Mouse (Mus musculus): ENCODE results near the gene Shank3. TPM values are rescaled to one million over a fixed set of nuclear protein-coding genes. Genes with fewer than 3 reads are reported as not detected.

Gene Shank3
- polyA plus RNA-seq, 1 experiment from 2014 or later, result 7.9 TPM

DNA sequence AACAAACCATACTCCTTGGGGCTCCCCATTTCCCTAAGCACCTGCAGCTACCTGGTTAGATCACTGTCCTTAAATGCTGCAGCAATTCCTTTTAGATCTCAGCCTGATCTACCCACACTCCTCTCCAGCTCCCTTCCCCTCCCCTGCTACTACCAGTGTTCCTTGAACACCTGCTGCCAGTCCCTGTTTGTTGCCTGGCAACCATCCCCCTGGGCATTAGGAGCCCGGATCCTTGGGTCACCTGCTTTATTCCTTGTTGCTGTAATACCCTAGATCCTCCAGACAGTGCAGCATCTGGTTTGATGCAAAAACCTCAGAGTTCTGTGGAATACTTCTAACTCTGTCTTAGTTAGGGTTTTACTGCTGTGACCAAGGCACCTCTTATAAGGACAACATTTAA lies 34.4 kb upstream of the Shank3 start:
- H3K9me3 ChIP-seq, result no peaks in the 10 kb centered on the region
- H3K4me1 ChIP-seq, result peaks cover 5% of the 10 kb centered on the region; the same call in 1 of the 2 replicates
- WGBS, result 3% methylated on average over 1 of the region's 1 CpGs
- no peak overlapping the region for H3K9ac ChIP-seq
- H3K4me3 ChIP-seq (replicated peaks), result no peak overlapping the region
- H3K27ac ChIP-seq, result no peak overlapping the region; the same call in 1 of the 2 replicates
- H3K36me3 ChIP-seq (replicated peaks), result peaks cover 26% of the 10 kb centered on the region
- no peaks in the 10 kb centered on the region for H3K27me3 ChIP-seq
- no peak overlapping the region for H3K4me2 ChIP-seq
- peak; percentile 72 for ATAC-seq (ENCODE audit: low FRiP score)

DNA sequence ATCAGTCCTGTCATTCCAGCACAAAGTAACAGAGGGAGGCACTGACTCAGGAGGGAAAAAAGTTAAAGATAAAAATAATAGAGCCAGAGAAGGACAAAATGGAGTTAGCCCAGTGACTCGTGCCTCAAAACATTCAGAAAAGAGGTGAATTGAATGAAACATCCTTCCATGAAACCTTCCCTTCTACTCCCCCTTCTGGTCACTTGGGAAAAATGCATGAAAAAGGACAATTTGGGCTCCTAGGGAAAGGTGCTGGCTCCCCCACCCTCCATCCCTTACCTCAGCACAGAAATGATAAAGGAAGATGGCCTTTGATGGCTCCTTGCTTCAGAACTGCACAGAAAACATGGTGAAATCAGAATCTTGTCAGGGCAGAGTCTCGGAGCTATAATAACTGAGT lies 30.8 kb upstream of the Shank3 start:
- Histone ChIP-seq H3K9ac (no peak overlapping the region), H3K36me3 (replicated peaks) (no peaks in the 10 kb centered on the region), H3K4me2 (no peak overlapping the region), H3K4me1 (peaks cover 5% of the 10 kb centered on the region; the same call in 1 of the 2 replicates), H3K27ac (no peak overlapping the region), H3K9me3 (no peaks in the 10 kb centered on the region), H3K27me3 (no peaks in the 10 kb centered on the region), H3K4me3 (replicated peaks) (no peak overlapping the region)
- ATAC-seq (ENCODE audit: low FRiP score), result no peak
- 20% methylated on average over 2 of the region's 2 CpGs for WGBS

DNA sequence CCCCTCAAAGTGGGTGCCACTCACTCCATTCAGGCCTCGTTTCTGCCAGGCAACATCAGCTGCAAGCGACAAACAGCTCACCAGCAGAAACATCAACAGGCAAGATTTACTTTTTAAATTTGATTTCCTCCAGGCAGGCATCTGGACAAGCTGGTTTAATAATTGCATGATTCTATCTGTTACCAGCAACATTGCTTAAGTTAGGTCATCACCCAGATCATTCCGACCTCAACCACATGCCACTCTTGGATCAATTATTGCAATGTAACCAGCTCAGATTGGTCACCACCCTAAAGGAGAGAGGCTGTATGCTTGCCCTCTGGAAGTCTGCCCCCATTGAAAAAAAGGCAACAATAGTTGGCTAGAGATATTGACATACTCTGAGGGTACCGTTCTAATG lies 27.9 kb upstream of the Shank3 start:
- 95% methylated on average over 4 of the region's 4 CpGs for WGBS
- Histone ChIP-seq H3K4me1 (peaks cover 11% of the 10 kb centered on the region), H3K27ac (no peak overlapping the region), H3K4me2 (no peak overlapping the region), H3K4me3 (replicated peaks) (no peak overlapping the region), H3K9me3 (no peaks in the 10 kb centered on the region), H3K27me3 (no peaks in the 10 kb centered on the region), H3K9ac (no peak overlapping the region), H3K36me3 (replicated peaks) (no peaks in the 10 kb centered on the region)
- ATAC-seq (ENCODE audit: low FRiP score), result no peak

DNA sequence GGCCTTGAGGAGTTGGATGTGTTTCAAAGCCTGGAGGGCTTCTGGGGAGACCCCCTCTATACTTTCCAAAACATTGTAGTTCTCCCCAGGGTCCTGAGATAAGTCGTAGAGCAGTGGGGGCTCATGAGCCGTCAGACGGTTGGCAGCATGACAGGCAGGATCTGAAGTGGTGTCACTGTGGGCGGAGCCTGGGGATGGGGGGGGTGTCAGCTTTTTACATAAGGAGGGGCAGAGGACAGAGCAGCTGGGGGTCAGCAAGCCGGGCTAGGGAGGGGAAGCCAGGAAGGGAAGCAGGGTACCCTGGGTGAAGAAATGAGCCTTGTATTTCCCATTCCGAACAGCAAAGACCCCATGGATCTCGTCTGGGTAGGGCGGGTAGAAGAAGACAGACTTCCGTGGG lies 26.1 kb upstream of the Shank3 start:
- no peak overlapping the region for H3K4me2 ChIP-seq
- peaks cover 13% of the 10 kb centered on the region for H3K4me1 ChIP-seq
- H3K36me3 ChIP-seq (replicated peaks), result no peaks in the 10 kb centered on the region
- no peak overlapping the region for H3K4me3 ChIP-seq (replicated peaks)
- ATAC-seq (ENCODE audit: low FRiP score), result no peak
- no peak overlapping the region for H3K27ac ChIP-seq
- H3K27me3 ChIP-seq, result peaks cover 14% of the 10 kb centered on the region; the same call in 1 of the 2 replicates
- no peaks in the 10 kb centered on the region for H3K9me3 ChIP-seq
- WGBS, result 82% methylated on average over 9 of the region's 9 CpGs
- H3K9ac ChIP-seq, result no peak overlapping the region

DNA sequence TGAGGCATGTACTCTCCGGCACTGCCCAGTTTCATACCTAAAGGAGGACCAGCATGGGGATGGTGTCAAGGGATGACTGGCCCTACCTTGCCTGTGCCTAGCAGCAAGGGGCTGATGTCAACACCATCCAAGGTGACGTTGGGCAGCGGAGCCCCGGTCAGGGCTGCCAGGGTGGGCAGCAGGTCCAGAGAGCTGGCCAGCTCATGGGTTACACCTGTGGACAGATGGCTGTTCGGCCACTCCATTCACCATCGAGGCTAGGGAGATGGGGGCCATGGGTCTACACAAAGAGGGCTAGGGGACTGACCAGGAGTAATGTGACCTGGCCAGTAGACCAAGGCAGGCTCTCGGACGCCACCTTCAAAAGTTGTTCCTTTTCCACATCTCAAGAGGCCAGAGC lies 25.5 kb upstream of the Shank3 start:
- no peak overlapping the region for H3K4me3 ChIP-seq (replicated peaks)
- H3K4me2 ChIP-seq, result no peak overlapping the region
- 96% methylated on average over 8 of the region's 8 CpGs for WGBS
- no peak overlapping the region for H3K27ac ChIP-seq
- no peak overlapping the region for H3K9ac ChIP-seq
- peaks cover 13% of the 10 kb centered on the region for H3K4me1 ChIP-seq
- H3K27me3 ChIP-seq, result peaks cover 16% of the 10 kb centered on the region; the same call in 1 of the 2 replicates
- H3K9me3 ChIP-seq, result no peaks in the 10 kb centered on the region
- H3K36me3 ChIP-seq (replicated peaks), result no peaks in the 10 kb centered on the region
- no peak for ATAC-seq (ENCODE audit: low FRiP score)

DNA sequence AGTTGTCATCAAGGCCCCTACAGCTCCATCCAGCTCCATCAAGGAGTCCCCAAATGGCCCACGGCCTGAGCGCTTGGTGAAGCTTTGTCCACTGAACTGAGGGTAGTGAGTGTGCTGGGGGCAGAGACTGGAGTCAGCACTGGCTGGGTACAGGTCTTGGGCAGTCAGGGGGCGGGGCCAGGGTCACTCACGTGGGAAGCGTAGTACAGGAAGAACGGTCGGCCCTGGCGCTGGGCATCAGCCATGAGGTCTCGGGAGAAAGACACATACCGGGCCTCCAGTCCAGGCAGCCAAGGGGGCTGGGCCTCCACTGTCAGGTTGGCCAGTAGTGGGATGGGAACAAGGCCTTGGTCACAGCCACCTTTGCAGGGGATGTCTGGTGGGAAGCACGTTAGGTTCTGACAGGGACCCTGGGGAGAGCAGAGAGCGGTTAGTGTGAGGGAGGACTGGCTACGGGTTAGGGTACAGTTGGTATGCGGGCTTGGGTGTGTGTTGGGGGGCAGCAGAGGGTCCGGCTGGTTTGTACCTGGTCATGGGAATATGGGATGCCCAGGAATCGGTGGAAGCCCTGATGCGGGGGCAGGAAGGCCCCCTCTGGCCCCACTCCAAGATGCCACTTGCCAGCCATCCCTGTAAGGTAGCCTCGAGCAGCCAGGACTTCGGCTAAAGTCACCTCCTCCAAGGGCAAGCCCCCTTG lies 24.7 kb upstream of the Shank3 start:
- Histone ChIP-seq H3K9ac (0 out of 2 replicates have a peak overlapping the region, but pooled peaks have one; percentile 69), H3K9me3 (no peaks in the 10 kb centered on the region), H3K27me3 (peaks cover 16% of the 10 kb centered on the region; the same call in 1 of the 2 replicates), H3K27ac (no peak overlapping the region), H3K4me1 (peaks cover 13% of the 10 kb centered on the region), H3K4me3 (replicated peaks) (no peak overlapping the region), H3K4me2 (0 out of 2 replicates have a peak overlapping the region, but pooled peaks have one; percentile 82), H3K36me3 (replicated peaks) (no peaks in the 10 kb centered on the region)
- 91% methylated on average over 19 of the region's 19 CpGs for WGBS
- ATAC-seq (ENCODE audit: low FRiP score), result no peak

DNA sequence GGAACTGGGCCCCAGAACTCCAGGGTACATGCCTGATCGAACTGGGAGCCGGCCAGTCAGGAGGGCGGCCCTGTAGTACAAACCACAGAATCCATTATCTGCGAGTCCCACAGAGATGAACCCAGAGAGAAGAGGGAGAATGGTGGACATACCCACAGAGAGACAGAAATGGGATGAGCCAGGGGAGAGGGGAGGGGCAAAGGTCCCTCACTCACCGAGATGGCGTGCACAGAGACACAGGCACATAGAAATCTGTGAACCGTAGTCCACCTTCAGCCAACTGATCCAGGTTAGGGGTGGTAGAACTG lies 24.2 kb upstream of the Shank3 start:
- ATAC-seq (ENCODE audit: low FRiP score), result no peak
- WGBS, result 86% methylated on average over 7 of the region's 7 CpGs
- peak overlapping the region; percentile 69 for H3K9ac ChIP-seq
- H3K27me3 ChIP-seq, result peaks cover 16% of the 10 kb centered on the region; the same call in 1 of the 2 replicates
- H3K27ac ChIP-seq, result no peak overlapping the region
- no peaks in the 10 kb centered on the region for H3K36me3 ChIP-seq (replicated peaks)
- peak overlapping the region; percentile 82 for H3K4me2 ChIP-seq
- no peaks in the 10 kb centered on the region for H3K9me3 ChIP-seq
- peaks cover 13% of the 10 kb centered on the region for H3K4me1 ChIP-seq
- no peak overlapping the region for H3K4me3 ChIP-seq (replicated peaks)

DNA sequence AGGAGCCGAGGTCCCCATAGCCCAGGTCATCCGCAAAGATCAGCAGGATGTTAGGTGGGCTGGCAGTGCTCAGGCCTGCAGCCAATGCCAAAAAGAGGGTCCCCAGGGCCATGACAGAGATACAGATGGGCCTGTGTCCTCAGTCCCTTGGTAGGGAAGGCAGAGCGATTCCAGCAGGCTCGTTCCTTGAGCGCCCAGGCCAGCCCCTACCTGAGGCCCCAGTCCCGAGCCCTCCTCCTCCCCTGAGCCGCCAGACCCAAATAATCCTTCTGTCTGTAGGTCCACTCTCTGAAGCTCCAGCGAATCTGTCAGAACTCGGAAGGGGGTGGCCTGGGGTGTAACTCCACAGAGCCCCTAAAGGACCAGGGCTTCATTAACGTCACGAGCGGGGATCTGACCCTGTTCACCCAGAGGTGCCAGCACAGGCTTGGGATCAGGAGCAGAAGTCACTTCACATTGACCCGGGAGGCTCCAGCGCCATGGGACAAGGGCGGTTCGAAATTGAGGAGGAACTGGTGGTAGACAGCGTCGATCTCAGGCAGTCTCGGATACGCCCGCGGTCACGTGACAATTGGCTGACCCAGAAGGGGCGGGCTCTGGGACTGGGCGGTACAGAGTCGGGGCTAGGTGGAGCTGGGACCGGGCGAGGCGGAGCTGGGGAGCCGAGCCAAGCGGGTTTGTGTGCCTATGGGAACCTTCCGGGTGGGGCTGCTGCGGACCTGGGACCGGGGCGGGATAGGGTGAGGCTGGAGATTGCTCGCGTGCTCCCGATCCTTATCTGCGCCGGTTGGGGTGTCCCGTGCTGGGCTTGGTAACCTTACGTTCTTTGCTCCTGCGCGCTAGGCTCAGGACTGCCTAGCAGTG lies 23.6 kb upstream of the Shank3 start:
- peak overlapping the region; percentile 82 for H3K4me2 ChIP-seq
- peak; percentile 98 for ATAC-seq (ENCODE audit: low FRiP score)
- peak overlapping the region; percentile 58 for H3K4me3 ChIP-seq (replicated peaks)
- no peaks in the 10 kb centered on the region for H3K9me3 ChIP-seq
- peaks cover 16% of the 10 kb centered on the region; the same call in 1 of the 2 replicates for H3K27me3 ChIP-seq
- H3K9ac ChIP-seq, result peak overlapping the region; percentile 69
- peak overlapping the region; percentile 66; the same call in 1 of the 2 replicates for H3K27ac ChIP-seq
- H3K4me1 ChIP-seq, result peaks cover 13% of the 10 kb centered on the region
- whole genome bisulfite sequencing, result 10% methylated on average over 43 of the region's 44 CpGs
- H3K36me3 ChIP-seq (replicated peaks), result no peaks in the 10 kb centered on the region

DNA sequence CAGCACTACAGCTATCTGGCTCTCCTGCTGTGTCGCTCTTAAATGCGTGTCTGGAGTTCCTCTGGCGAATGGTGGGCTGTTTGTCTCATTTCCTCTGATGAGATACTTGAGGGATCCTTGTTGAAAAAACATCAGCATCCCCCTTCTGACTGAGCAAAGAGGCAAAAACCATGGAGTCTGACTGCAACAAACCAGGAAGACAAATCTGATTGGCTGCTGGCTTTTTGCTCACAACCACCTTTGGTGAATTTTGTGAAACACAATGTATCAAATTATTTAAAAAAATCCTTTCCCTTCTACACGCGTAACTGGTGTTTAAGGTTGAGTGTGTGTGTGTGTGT lies 23.0 kb upstream of the Shank3 start:
- Histone ChIP-seq H3K27me3 (peaks cover 16% of the 10 kb centered on the region; the same call in 1 of the 2 replicates), H3K36me3 (replicated peaks) (no peaks in the 10 kb centered on the region), H3K27ac (peak overlapping the region; percentile 66; the same call in 1 of the 2 replicates), H3K9me3 (no peaks in the 10 kb centered on the region), H3K4me2 (peak overlapping the region; percentile 82), H3K9ac (peak overlapping the region; percentile 69), H3K4me3 (replicated peaks) (peak overlapping the region; percentile 58), H3K4me1 (peaks cover 13% of the 10 kb centered on the region)
- ATAC-seq (ENCODE audit: low FRiP score), result no peak
- WGBS, result 8% methylated on average over 5 of the region's 5 CpGs

DNA sequence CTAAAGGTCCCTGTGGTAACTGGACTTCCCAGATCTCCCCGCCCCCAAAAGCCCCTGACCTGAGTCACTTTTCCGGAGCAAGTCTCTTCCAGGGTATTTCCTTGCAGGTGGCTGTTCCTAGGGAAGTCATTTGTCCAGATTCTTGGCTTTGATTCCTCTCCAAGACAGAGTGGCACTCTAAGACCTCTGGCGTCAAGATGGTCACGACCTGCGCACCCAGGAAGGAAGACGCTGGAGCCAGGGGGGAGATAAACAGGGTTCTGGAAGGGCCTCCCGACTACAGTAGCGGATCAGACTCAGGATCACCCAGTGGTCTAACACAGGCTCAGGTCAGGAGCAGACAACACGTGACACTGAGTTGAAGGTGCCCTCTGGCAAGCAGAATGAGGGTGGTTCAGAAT lies 22.3 kb upstream of the Shank3 start, which contains the start of gene Arsa:
Gene Arsa (minus strand): TSS at position 335 of the 401 bp plus-strand sequence.
- H3K9ac ChIP-seq, result peak within 1 kb of the TSS; percentile 69
- H3K4me2 ChIP-seq, result peak within 1 kb of the TSS; percentile 82
- ATAC-seq (ENCODE audit: low FRiP score), result no peak
- 29% methylated on average over 9 of the region's 9 CpGs for WGBS
- peaks cover 16% of the 10 kb centered on the region; the same call in 1 of the 2 replicates for H3K27me3 ChIP-seq
- H3K4me3 ChIP-seq (replicated peaks), result peak within 1 kb of the TSS; percentile 58
- peaks cover 13% of the 10 kb centered on the region for H3K4me1 ChIP-seq
- no peaks in the 10 kb centered on the region for H3K9me3 ChIP-seq
- peak within 1 kb of the TSS; percentile 66; the same call in 1 of the 2 replicates for H3K27ac ChIP-seq
- H3K36me3 ChIP-seq (replicated peaks), result no peaks in the 10 kb centered on the region

DNA sequence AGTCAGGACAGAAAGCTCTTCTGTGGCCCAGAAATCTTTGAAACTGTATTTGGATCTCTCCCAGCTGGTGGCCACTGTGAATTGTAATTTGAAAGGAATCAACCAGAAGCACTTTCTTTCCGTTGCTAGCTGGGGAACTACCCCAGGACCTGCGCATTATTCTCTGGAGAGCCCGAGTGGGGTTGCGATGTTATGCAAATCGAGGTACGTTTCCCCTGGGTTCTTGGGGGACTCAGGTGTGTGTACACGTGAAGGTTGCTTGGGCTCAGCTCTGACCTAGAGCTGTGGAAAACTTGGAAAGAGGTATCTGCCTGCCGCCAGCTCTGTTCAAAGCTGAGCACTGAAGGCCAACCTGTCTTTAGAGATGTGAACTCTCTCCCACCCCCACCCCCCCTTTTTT lies 21.6 kb upstream of the Shank3 start:
- Histone ChIP-seq H3K36me3 (replicated peaks) (no peaks in the 10 kb centered on the region), H3K4me2 (no peak overlapping the region), H3K9me3 (no peaks in the 10 kb centered on the region), H3K4me3 (replicated peaks) (no peak overlapping the region), H3K4me1 (peaks cover 13% of the 10 kb centered on the region), H3K27ac (no peak overlapping the region), H3K9ac (no peak overlapping the region), H3K27me3 (peaks cover 16% of the 10 kb centered on the region; the same call in 1 of the 2 replicates)
- WGBS, result 49% methylated on average over 8 of the region's 8 CpGs
- no peak for ATAC-seq (ENCODE audit: low FRiP score)

DNA sequence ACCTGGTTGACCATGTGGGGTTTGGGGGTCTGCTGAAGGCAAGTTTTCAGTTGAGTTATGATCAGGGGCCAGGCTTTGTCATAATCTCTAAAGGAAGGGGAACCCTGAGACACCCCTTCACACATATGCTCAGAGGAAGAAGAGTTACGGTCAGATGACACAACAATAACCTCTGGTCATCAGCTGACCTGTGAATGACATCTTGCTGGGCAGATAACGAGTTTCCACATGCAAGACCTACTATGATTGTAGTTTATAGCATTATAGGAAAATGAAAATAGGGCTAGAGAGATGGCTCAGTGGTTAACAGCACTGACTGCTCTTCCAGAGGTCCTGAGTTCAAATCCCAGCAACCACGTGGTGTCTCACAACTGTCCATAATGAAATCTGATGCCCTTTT lies 20.8 kb upstream of the Shank3 start:
- 86% methylated on average over 3 of the region's 3 CpGs for WGBS
- no peak overlapping the region for H3K4me2 ChIP-seq
- H3K36me3 ChIP-seq (replicated peaks), result no peaks in the 10 kb centered on the region
- H3K9ac ChIP-seq, result no peak overlapping the region
- H3K27ac ChIP-seq, result no peak overlapping the region
- H3K4me1 ChIP-seq, result peaks cover 13% of the 10 kb centered on the region
- no peaks in the 10 kb centered on the region for H3K9me3 ChIP-seq
- ATAC-seq (ENCODE audit: low FRiP score), result no peak
- peaks cover 16% of the 10 kb centered on the region; the same call in 1 of the 2 replicates for H3K27me3 ChIP-seq
- no peak overlapping the region for H3K4me3 ChIP-seq (replicated peaks)

All from forebrain, embryonic 12.5 days (tissue).